Comparison of ENCODE assay signal across 8 mouse cellular contexts in genomic region chr5:25705567-25706349, GRCm38 (mm10). TPM values are rescaled to one million over a fixed set of nuclear protein-coding genes. Genes with fewer than 3 reads are reported as not detected.
DNase-seq lines count a peak whose midpoint lies in the region; ATAC-seq lines count a peak whose summit lies in the region.

Xrcc2 (minus strand) TSS chr5:25705825.

- H3K36me3 ChIP-seq in hindbrain, embryonic 11.5 days (ENCODE audit: control insufficient read depth, insufficient read depth, low read length) = no peaks in the 10 kb centered on the region

- 0 out of 2 replicates have a peak, but pooled peaks cover 3% of the 10 kb centered on the region for H3K4me1 ChIP-seq in hindbrain, embryonic 11.5 days (replicated peaks; ENCODE audit: control insufficient read depth, insufficient read depth, low read length)

- peak; percentile 98 for ATAC-seq in frontal cortex, adult (ENCODE audit: low TSS enrichment)
- ATAC-seq in hindbrain, embryonic 11.5 days (ENCODE audit: low FRiP score) = peak; percentile 96

- no peak within 1 kb of the TSS for H3K27ac ChIP-seq in hindbrain, embryonic 11.5 days (ENCODE audit: low read depth, low read length)

- peak within 1 kb of the TSS; percentile 70 for H3K4me3 ChIP-seq in hindbrain, embryonic 11.5 days (ENCODE audit: low read depth, low read length)

- peak; percentile 89 for DNase-seq in MEL-GATA-1-ER (ENCODE audit: extremely low read depth, low read depth)
- peak; percentile 98 for DNase-seq in cerebellum, adult 8-10 months
- DNase-seq in hindbrain, embryonic 11.5 days (ENCODE audit: low spot score) = peak; percentile 99
- DNase-seq in layer of hippocampus, postnatal 10 days (ENCODE audit: low spot score in 2 of 2) = peak; percentile 99
- DNase-seq in lung, postnatal 10 days = peak; percentile 96
- peak; percentile 96 for DNase-seq in ovary, postnatal 36 days (ENCODE audit: low spot score)
- DNase-seq in thymus, postnatal 25 days = peak; percentile 95

- WGBS in hindbrain, embryonic 11.5 days = 9% methylated on average over 51 of the region's 51 CpGs

- peak within 1 kb of the TSS; percentile 80 for H3K9ac ChIP-seq in hindbrain, embryonic 11.5 days (ENCODE audit: low read depth, low read length)

- H3K9me3 ChIP-seq in hindbrain, embryonic 11.5 days (ENCODE audit: control insufficient read depth, low read length) = no peaks in the 10 kb centered on the region

- H3K27me3 ChIP-seq in hindbrain, embryonic 11.5 days (ENCODE audit: control insufficient read depth, insufficient read depth, low read length) = no peaks in the 10 kb centered on the region

- peak within 1 kb of the TSS; percentile 38 for H3K4me2 ChIP-seq in hindbrain, embryonic 11.5 days (replicated peaks; ENCODE audit: low read depth, low read length)

RNA-seq across cellular contexts. Expression of gene Xrcc2, which starts in this region (rescaled TPM):
- 7.9 and 10.2 TPM in 2 replicates for polyA plus RNA-seq in hindbrain, embryonic 11.5 days (2014; fragmentation: Nextera tagmentation; extraction: Ambion mirVana)
- total RNA-seq in layer of hippocampus, postnatal 10 days (2021) = 1 to 10 TPM; 6.3 to 7.9 TPM
